Mouse (Mus musculus) neural tube, embryonic 11.5 days (tissue): ENCODE measurements around the gene Tmf1. TPM values are rescaled to one million over a fixed set of nuclear protein-coding genes. Genes with fewer than 3 reads are reported as not detected.

Experiments used
- ATAC-seq: fragments of 200-750 bp; cut with Nextera tagmentation; 2 replicates; pipeline ENCODE4 v1.8.0; 2017; ENCODE audit warnings: moderate number of reproducible peaks, mild to moderate bottlenecking, moderate TSS enrichment, moderate library complexity; ENCODE audit not compliant: insufficient read depth, low FRiP score, low TSS enrichment
- DNase-seq: peaks from one replicate; pipeline ENCODE4 v3.0.0-alpha.2; 2015; ENCODE audit warnings: low spot score
- H3K27ac ChIP-seq: fragments of 300-500 bp; sonication (generic); 2 replicates; pipeline ENCODE4 v1.5.1; 2014; ENCODE audit warnings: low read depth, mild to moderate bottlenecking, low read length
- H3K27me3 ChIP-seq: fragments of 300-500 bp; sonication (generic); 2 replicates; pipeline ENCODE4 v1.6.1; 2014; ENCODE audit warnings: mild to moderate bottlenecking, low read length, mixed read lengths; ENCODE audit not compliant: control insufficient read depth, insufficient read depth
- H3K36me3 ChIP-seq: fragments of 300-500 bp; sonication (generic); 2 replicates; pipeline ENCODE4 v1.6.1; 2014; ENCODE audit warnings: mild to moderate bottlenecking, low read length, moderate library complexity, mixed read lengths; ENCODE audit not compliant: control insufficient read depth, insufficient read depth
- H3K4me1 ChIP-seq: fragments of 300-500 bp; sonication (generic); 2 replicates; pipeline ENCODE4 v1.6.1; 2014; ENCODE audit warnings: low read length, mixed read lengths; ENCODE audit not compliant: control insufficient read depth, insufficient read depth
- H3K4me2 ChIP-seq: fragments of 300-500 bp; sonication (generic); 2 replicates; pipeline ENCODE4 v1.6.1; 2014; ENCODE audit warnings: low read depth, mild to moderate bottlenecking, moderate library complexity
- H3K4me3 ChIP-seq: fragments of 300-500 bp; sonication (generic); 2 replicates; pipeline ENCODE4 v1.5.1; 2014; ENCODE audit warnings: low read depth, low read length
- H3K9ac ChIP-seq: fragments of 300-500 bp; sonication (generic); 2 replicates; pipeline ENCODE4 v1.6.1; 2014; ENCODE audit warnings: mild to moderate bottlenecking, low read length
- H3K9me3 ChIP-seq: fragments of 300-500 bp; sonication (generic); 2 replicates; pipeline ENCODE4 v1.6.1; 2016; ENCODE audit warnings: low read length; ENCODE audit not compliant: control insufficient read depth
- WGBS: fragments of 180-500 bp; shearing (Covaris S2); extraction: QIAGEN DNeasy Blood & Tissue Kit; methylation state at CpG from one replicate; pipeline ENCODE4 v1.1.7; 2014; 5-methylcytosine and 5-hydroxymethylcytosine counted together
- polyA plus RNA-seq: library from polyadenylated mRNA; unstranded; fragments of >200 nt; fragmentation: Nextera tagmentation; extraction: Ambion mirVana; gene quantifications from 2 replicates; pipeline ENCODE4 v1.2.1, GENCODE M21; 2014

The Tmf1 gene
- polyA plus RNA-seq, 1 experiment from 2014 or later: 30.1 TPM

- H3K4me1 ChIP-seq: peaks cover 16% of the 10 kb centered on the region; the same call in 1 of the 2 replicates
- H3K9me3 ChIP-seq: no peaks in the 10 kb centered on the region
- no peaks in the 10 kb centered on the region for H3K36me3 ChIP-seq
- ATAC-seq (no peak), DNase-seq (no peak)
- H3K4me3 ChIP-seq: no peak overlapping the region
- H3K27ac ChIP-seq: no peak overlapping the region
- WGBS: 82% methylated on average over 4 of the region's 4 CpGs
- no peak overlapping the region for H3K4me2 ChIP-seq
- H3K27me3 ChIP-seq: no peaks in the 10 kb centered on the region
- H3K9ac ChIP-seq: no peak overlapping the region
Observed at GRCm38 (mm10) chr6:97207085-97207484, 28.2 kb upstream of the Tmf1 start.

GRCm38 (mm10) chr6:97205439-97205885 is 26.5 kb upstream of the Tmf1 start, which contains the start of gene Uba3:
TSS of gene Uba3 (minus strand) at chr6:97205647.
- Histone ChIP-seq H3K9me3 (no peaks in the 10 kb centered on the region), H3K4me1 (peaks cover 6% of the 10 kb centered on the region; the same call in 1 of the 2 replicates), H3K27ac (peak within 1 kb of the TSS; percentile 69), H3K9ac (peak within 1 kb of the TSS; percentile 93), H3K4me3 (peak within 1 kb of the TSS; percentile 82), H3K36me3 (no peaks in the 10 kb centered on the region), H3K27me3 (no peaks in the 10 kb centered on the region), H3K4me2 (peak within 1 kb of the TSS; percentile 66)
- 0% methylated on average over 38 of the region's 38 CpGs for WGBS
- peak; percentile 100 for DNase-seq
- peak; percentile 95 for ATAC-seq

GRCm38 (mm10) chr6:97204952-97205351 is 26.0 kb upstream of the Tmf1 start:
- H3K36me3 ChIP-seq: no peaks in the 10 kb centered on the region
- DNase-seq (no peak), ATAC-seq (peak; percentile 68)
- H3K9ac ChIP-seq: peak overlapping the region; percentile 93
- peak overlapping the region; percentile 82 for H3K4me3 ChIP-seq
- H3K4me2 ChIP-seq: peak overlapping the region; percentile 66
- peaks cover 6% of the 10 kb centered on the region; the same call in 1 of the 2 replicates for H3K4me1 ChIP-seq
- peak overlapping the region; percentile 69 for H3K27ac ChIP-seq
- WGBS: 0% methylated on average over 16 of the region's 16 CpGs
- H3K27me3 ChIP-seq: no peaks in the 10 kb centered on the region
- no peaks in the 10 kb centered on the region for H3K9me3 ChIP-seq

GRCm38 (mm10) chr6:97204252-97204869 is 25.4 kb upstream of the Tmf1 start:
- WGBS: 20% methylated on average over 9 of the region's 9 CpGs
- H3K4me1 ChIP-seq: peaks cover 6% of the 10 kb centered on the region; the same call in 1 of the 2 replicates
- no peaks in the 10 kb centered on the region for H3K27me3 ChIP-seq
- peak overlapping the region; percentile 82 for H3K4me3 ChIP-seq
- no peak for DNase-seq
- peak overlapping the region; percentile 66 for H3K4me2 ChIP-seq
- no peaks in the 10 kb centered on the region for H3K9me3 ChIP-seq
- ATAC-seq: no peak
- H3K27ac ChIP-seq: no peak overlapping the region
- peak overlapping the region; percentile 93 for H3K9ac ChIP-seq
- H3K36me3 ChIP-seq: no peaks in the 10 kb centered on the region

GRCm38 (mm10) chr6:97202477-97202876 is 23.6 kb upstream of the Tmf1 start:
- peaks cover 6% of the 10 kb centered on the region; the same call in 1 of the 2 replicates for H3K4me1 ChIP-seq
- 95% methylated on average over 3 of the region's 3 CpGs for WGBS
- H3K9me3 ChIP-seq: no peaks in the 10 kb centered on the region
- no peaks in the 10 kb centered on the region for H3K36me3 ChIP-seq
- no peak overlapping the region for H3K4me3 ChIP-seq
- ATAC-seq: no peak
- DNase-seq: no peak
- H3K27ac ChIP-seq: no peak overlapping the region
- no peak overlapping the region for H3K9ac ChIP-seq
- no peaks in the 10 kb centered on the region for H3K27me3 ChIP-seq
- H3K4me2 ChIP-seq: no peak overlapping the region

- Histone ChIP-seq H3K4me3 (no peak overlapping the region), H3K4me1 (peaks cover 6% of the 10 kb centered on the region; the same call in 1 of the 2 replicates), H3K27me3 (no peaks in the 10 kb centered on the region), H3K36me3 (peaks cover 8% of the 10 kb centered on the region), H3K9me3 (no peaks in the 10 kb centered on the region; the same call in 1 of the 2 replicates), H3K4me2 (no peak overlapping the region), H3K27ac (no peak overlapping the region), H3K9ac (no peak overlapping the region)
- ATAC-seq (no peak), DNase-seq (no peak)
- WGBS: 64% methylated on average over 3 of the region's 3 CpGs
Observed at GRCm38 (mm10) chr6:97200437-97200836, 21.5 kb upstream of the Tmf1 start.

GRCm38 (mm10) chr6:97179367-97179828 is 476 bp upstream of the Tmf1 start:
- Histone ChIP-seq H3K4me3 (peak overlapping the region; percentile 90), H3K27me3 (no peaks in the 10 kb centered on the region), H3K9me3 (no peaks in the 10 kb centered on the region), H3K9ac (peak overlapping the region; percentile 85), H3K27ac (peak overlapping the region; percentile 91), H3K4me2 (peak overlapping the region; percentile 67), H3K4me1 (peaks cover 2% of the 10 kb centered on the region; the same call in 1 of the 2 replicates), H3K36me3 (peaks cover 3% of the 10 kb centered on the region; the same call in 1 of the 2 replicates)
- DNase-seq: no peak
- WGBS: 9% methylated on average over 11 of the region's 11 CpGs
- ATAC-seq: no peak; the same call in none of the 2 replicates

GRCm38 (mm10) chr6:97175716-97176115 is 3.2 kb downstream of the Tmf1 start:
- Histone ChIP-seq H3K4me3 (no peak overlapping the region), H3K27me3 (no peaks in the 10 kb centered on the region), H3K36me3 (peaks cover 7% of the 10 kb centered on the region), H3K4me1 (peaks cover 2% of the 10 kb centered on the region; the same call in 1 of the 2 replicates), H3K4me2 (no peak overlapping the region), H3K27ac (no peak overlapping the region), H3K9me3 (no peaks in the 10 kb centered on the region), H3K9ac (no peak overlapping the region)
- DNase-seq: no peak
- no peak for ATAC-seq
- WGBS: 84% methylated on average over 11 of the region's 11 CpGs

GRCm38 (mm10) chr6:97150156-97150555 is 28.8 kb downstream of the Tmf1 start:
- Histone ChIP-seq H3K4me2 (no peak overlapping the region), H3K4me3 (no peak overlapping the region), H3K27me3 (no peaks in the 10 kb centered on the region), H3K9ac (no peak overlapping the region), H3K4me1 (peaks cover 6% of the 10 kb centered on the region; the same call in 1 of the 2 replicates), H3K36me3 (no peaks in the 10 kb centered on the region), H3K9me3 (no peaks in the 10 kb centered on the region), H3K27ac (no peak overlapping the region)
- 87% methylated on average over 6 of the region's 6 CpGs for WGBS
- DNase-seq (no peak), ATAC-seq (no peak)
